Mouse (Mus musculus) heart, embryonic 11.5 days (tissue): Measurements from ENCODE around the gene 1600014C10Rik. TPM values are rescaled to one million over a fixed set of nuclear protein-coding genes. Genes with fewer than 3 reads are reported as not detected.

Source experiments
- ATAC-seq: fragments of 200-750 bp; cut with Nextera tagmentation; replicated peaks from 2 replicates; pipeline ENCODE4 v1.8.0; 2017; ENCODE audit warnings: moderate library complexity; ENCODE audit not compliant: insufficient number of reproducible peaks, low FRiP score, low TSS enrichment
- H3K27ac ChIP-seq: fragments of 300-500 bp; sonication (generic); 2 replicates; pipeline ENCODE4 v1.5.1; 2014; ENCODE audit warnings: mild to moderate bottlenecking, low read depth, low read length
- H3K27me3 ChIP-seq: fragments of 300-500 bp; sonication (generic); 2 replicates; pipeline ENCODE4 v1.6.1; 2014; ENCODE audit warnings: mild to moderate bottlenecking, low read length, mixed read lengths; ENCODE audit not compliant: control insufficient read depth, insufficient read depth
- H3K36me3 ChIP-seq: fragments of 300-500 bp; sonication (generic); 2 replicates; pipeline ENCODE4 v1.6.1; 2014; ENCODE audit warnings: mild to moderate bottlenecking, low read length, moderate library complexity, mixed read lengths; ENCODE audit not compliant: control insufficient read depth, insufficient read depth
- H3K4me1 ChIP-seq: fragments of 300-500 bp; sonication (generic); 2 replicates; pipeline ENCODE4 v1.6.1; 2014; ENCODE audit warnings: low read length; ENCODE audit not compliant: control insufficient read depth, insufficient read depth
- H3K4me2 ChIP-seq: fragments of 300-500 bp; sonication (generic); 2 replicates; pipeline ENCODE4 v1.6.1; 2014; ENCODE audit warnings: mild to moderate bottlenecking, moderate library complexity
- H3K4me3 ChIP-seq: fragments of 300-500 bp; sonication (generic); 2 replicates; pipeline ENCODE4 v1.5.1; 2014; ENCODE audit warnings: low read depth, low read length
- H3K9ac ChIP-seq: fragments of 300-500 bp; sonication (generic); 2 replicates; pipeline ENCODE4 v1.6.1; 2014; ENCODE audit warnings: mild to moderate bottlenecking, low read depth, low read length, moderate library complexity
- H3K9me3 ChIP-seq: fragments of 300-500 bp; sonication (generic); replicated peaks from 2 replicates; pipeline ENCODE4 v1.6.1; 2016; ENCODE audit warnings: low read length; ENCODE audit not compliant: control insufficient read depth
- WGBS: fragments of 180-500 bp; shearing (Covaris S2); extraction: QIAGEN DNeasy Blood & Tissue Kit; methylation state at CpG from one replicate; pipeline ENCODE4 v1.1.7; 2014; ENCODE audit not compliant: insufficient replicate concordance; 5-methylcytosine and 5-hydroxymethylcytosine counted together
- polyA plus RNA-seq: library from polyadenylated mRNA; unstranded; fragments of >200 nt; fragmentation: Nextera tagmentation; extraction: Ambion mirVana; gene quantifications from 2 replicates; pipeline ENCODE4 v1.2.1, GENCODE M21; 2014

1600014C10Rik gene
- polyA plus RNA-seq, 1 experiment from 2014 or later: 13.2 TPM

DNA sequence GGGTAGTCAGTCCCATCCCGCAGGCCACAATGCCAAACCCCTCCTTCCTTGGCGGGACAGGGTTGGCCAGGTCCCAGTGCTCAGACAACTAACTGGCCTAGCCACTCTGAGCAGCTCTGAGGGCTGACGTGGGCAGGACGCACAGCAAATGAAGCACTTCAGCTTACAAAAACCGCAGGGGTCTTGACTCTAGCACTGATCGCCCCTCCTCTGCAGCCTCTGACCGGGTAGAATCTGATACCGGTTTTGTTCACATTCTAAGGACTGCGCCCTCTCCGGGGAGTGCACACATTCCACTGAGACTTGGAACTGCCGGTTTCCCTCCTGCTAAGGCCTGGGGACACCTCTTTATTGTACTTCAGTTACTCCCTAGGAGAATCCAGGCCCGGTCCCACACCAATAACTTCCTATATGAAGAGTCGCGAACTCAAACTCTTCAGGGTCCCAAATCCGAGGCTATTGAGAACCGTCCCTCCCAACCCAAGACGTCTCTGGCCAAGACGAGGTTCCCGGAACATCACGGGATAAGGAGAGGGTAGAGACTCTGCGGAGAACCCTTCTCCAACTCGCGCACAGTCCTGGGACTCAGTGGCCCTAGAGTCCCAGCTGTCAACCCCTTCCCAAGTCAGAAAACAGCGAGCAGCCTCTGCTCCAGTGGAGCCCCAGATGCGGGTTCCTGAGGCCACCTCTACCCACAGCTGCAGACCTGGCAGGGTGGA lies 44.3 kb downstream of the 1600014C10Rik start:
- peak; percentile 53 for ATAC-seq
- H3K27me3 ChIP-seq: peaks cover 6% of the 10 kb centered on the region; the same call in 1 of the 2 replicates
- H3K27ac ChIP-seq: peak overlapping the region; percentile 16; the same call in 1 of the 2 replicates
- peak overlapping the region; percentile 67 for H3K9ac ChIP-seq
- H3K4me3 ChIP-seq: peak overlapping the region; percentile 58
- H3K36me3 ChIP-seq: no peaks in the 10 kb centered on the region
- no peaks in the 10 kb centered on the region for H3K9me3 ChIP-seq
- H3K4me2 ChIP-seq: peak overlapping the region; percentile 82
- WGBS: under 1% methylated on average over 25 of the region's 25 CpGs
- peaks cover 10% of the 10 kb centered on the region for H3K4me1 ChIP-seq

DNA sequence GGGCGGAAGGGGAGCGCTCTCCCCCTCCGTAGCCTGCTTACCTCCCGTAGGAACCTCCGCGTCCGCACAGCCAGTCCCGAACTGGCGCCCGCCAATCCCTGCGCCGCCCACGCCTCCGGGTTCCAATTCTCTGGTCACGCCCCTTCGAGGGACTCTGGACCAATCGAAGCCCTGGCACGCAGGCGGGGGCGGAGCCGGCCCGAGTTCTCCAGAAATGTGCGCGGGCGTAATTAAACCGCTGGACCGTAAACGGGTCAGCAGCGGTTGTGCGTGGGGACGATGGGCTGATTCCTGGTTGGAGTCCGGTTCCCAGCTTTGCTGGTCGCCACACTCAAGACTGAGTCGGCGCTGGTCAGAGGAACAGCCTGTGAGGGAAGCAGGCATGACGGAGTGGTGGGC lies 44.9 kb downstream of the 1600014C10Rik start, which contains the start of gene Plekhf1:
Gene Plekhf1, minus strand, starts transcription at position 117 of the 399 bp plus-strand sequence.
- peak within 1 kb of the TSS; percentile 82 for H3K4me2 ChIP-seq
- H3K27ac ChIP-seq: peak within 1 kb of the TSS; percentile 16; the same call in 1 of the 2 replicates
- WGBS: under 1% methylated on average over 36 of the region's 36 CpGs
- ATAC-seq: peak; percentile 89
- H3K4me3 ChIP-seq: peak within 1 kb of the TSS; percentile 58
- no peaks in the 10 kb centered on the region for H3K9me3 ChIP-seq
- no peaks in the 10 kb centered on the region for H3K36me3 ChIP-seq
- peaks cover 6% of the 10 kb centered on the region; the same call in 1 of the 2 replicates for H3K27me3 ChIP-seq
- H3K4me1 ChIP-seq: peaks cover 10% of the 10 kb centered on the region
- H3K9ac ChIP-seq: peak within 1 kb of the TSS; percentile 67

DNA sequence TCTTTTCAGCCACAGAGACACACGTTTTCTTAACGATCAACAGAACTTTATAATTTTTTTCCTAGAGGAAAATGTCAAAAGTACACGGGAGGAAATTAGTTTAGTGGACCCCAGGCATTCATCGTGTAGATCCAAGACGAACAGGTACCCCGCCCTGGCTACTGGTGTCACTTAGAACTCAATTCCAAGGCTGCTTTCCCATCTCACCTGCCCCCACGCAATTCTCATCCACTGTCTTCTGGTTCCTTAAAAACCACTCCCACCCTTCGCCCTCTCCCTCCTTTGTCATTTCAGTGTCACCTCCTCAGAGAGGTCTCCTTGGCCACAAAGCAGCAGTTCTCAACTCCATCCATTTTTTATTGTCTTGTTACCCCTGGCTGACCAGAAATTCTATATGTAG lies 45.3 kb downstream of the 1600014C10Rik start:
- peak overlapping the region; percentile 82 for H3K4me2 ChIP-seq
- H3K36me3 ChIP-seq: no peaks in the 10 kb centered on the region
- no peak overlapping the region for H3K27ac ChIP-seq
- H3K4me3 ChIP-seq: peak overlapping the region; percentile 58
- WGBS: 14% methylated on average over 8 of the region's 8 CpGs
- H3K27me3 ChIP-seq: peaks cover 6% of the 10 kb centered on the region; the same call in 1 of the 2 replicates
- H3K9ac ChIP-seq: no peak overlapping the region
- peaks cover 10% of the 10 kb centered on the region for H3K4me1 ChIP-seq
- no peak for ATAC-seq
- no peaks in the 10 kb centered on the region for H3K9me3 ChIP-seq

DNA sequence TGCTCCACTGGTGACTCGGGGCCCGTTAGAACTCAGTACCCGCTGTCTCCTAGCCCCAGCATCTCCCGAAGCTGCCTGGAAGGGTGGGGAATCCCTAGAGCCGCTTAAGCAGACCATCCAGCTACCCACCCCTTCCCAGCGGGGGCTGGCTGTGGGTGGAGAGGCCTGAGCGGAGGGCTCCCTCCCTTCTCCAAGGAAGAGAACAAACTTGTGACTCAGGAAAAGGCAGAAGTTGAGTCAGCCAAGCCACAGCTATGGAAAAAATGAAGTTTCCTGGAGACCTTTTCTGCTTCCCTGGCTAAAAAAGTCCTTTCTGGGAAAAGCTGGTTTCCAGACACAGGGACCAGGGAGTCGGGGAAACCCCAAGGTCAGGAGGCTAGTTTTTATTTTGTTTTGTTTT lies 47.3 kb downstream of the 1600014C10Rik start:
- H3K9me3 ChIP-seq: no peaks in the 10 kb centered on the region
- peaks cover 6% of the 10 kb centered on the region; the same call in 1 of the 2 replicates for H3K27me3 ChIP-seq
- WGBS: 10% methylated on average over 8 of the region's 8 CpGs
- H3K27ac ChIP-seq: no peak overlapping the region
- H3K4me2 ChIP-seq: no peak overlapping the region; the same call in 1 of the 2 replicates
- no peak overlapping the region for H3K4me3 ChIP-seq
- H3K36me3 ChIP-seq: no peaks in the 10 kb centered on the region
- no peak for ATAC-seq
- no peak overlapping the region for H3K9ac ChIP-seq
- H3K4me1 ChIP-seq: peaks cover 6% of the 10 kb centered on the region; the same call in 1 of the 2 replicates

DNA sequence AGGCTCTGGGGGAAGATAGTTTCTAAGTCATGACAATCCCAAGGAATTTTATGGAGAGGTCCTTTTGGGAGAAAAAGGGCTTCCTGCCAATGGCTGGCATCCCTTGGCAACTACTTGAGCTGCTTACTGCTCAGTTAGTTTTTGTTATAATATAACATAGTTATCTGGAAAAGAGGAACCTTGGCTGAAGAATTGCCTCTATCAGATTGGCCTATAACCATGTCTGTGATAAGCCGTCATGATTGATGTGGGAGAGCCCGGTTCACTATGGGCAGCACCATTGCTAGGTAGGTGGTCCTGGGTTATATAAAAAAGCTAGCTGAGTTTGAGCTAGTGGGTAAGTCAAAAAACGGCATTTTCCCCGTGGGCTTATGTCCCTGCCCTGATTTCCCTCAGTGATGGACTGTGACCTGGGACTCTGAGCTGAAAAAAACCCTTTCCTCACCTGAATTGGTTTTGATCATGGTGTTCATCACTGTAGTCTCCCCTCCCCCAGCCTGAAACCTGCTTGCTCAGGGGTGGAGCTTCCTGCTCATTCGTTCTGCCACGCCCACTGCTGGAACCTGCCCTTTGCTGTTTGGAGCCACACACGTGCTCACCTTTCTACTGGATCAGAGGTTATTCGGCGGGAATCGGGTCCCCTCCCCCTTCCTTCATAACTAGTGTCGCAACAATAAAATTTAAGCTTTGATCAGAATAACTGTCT lies 53.5 kb downstream of the 1600014C10Rik start:
- no peak for ATAC-seq
- Histone ChIP-seq H3K36me3 (no peaks in the 10 kb centered on the region), H3K4me1 (no peaks in the 10 kb centered on the region), H3K9me3 (no peaks in the 10 kb centered on the region), H3K27ac (no peak overlapping the region), H3K27me3 (no peaks in the 10 kb centered on the region), H3K9ac (no peak overlapping the region), H3K4me2 (no peak overlapping the region), H3K4me3 (no peak overlapping the region)
- 40% methylated on average over 11 of the region's 11 CpGs for WGBS

DNA sequence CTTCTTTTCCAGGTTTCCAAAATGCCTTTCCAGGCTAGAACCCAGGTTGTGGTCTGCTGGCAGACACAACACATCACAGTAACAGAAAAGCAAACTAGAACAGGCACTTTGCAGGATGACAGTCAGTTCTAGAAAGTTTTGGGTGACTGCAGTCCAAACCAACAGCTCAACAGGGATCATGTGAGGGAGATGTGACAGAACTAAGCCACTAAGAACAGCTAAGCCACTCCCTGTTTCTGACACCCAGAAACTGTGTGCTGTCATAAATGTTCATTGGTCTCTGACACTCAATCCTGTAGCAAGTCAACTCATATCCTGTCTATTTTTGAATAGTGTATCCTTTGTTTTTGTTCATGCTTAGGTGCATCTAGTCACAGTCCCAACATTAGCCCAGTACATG lies 54.1 kb downstream of the 1600014C10Rik start:
- Histone ChIP-seq H3K4me1 (no peaks in the 10 kb centered on the region), H3K4me2 (no peak overlapping the region), H3K27me3 (no peaks in the 10 kb centered on the region), H3K9ac (no peak overlapping the region), H3K27ac (no peak overlapping the region), H3K9me3 (no peaks in the 10 kb centered on the region), H3K4me3 (no peak overlapping the region), H3K36me3 (no peaks in the 10 kb centered on the region)
- ATAC-seq: no peak

DNA sequence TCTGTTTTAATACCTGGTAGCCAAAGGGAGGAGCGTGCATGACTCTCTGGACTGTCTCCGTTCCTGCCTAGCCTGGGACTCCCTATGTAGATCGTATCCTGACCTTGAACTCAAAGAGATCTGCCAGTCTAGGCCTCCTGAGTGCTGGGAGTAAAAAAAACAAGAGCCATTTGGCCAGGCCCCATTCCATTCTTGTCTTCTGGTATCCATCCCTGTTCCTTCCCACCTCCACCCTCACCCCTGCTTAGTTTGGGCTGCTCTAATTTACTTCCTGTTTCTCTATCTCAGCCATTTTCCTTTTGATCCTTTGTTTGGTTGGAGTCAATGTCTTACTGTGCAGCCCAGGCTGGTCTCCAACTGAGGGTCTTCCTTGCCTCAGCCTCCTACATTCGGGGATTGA lies 59.4 kb downstream of the 1600014C10Rik start:
- no peaks in the 10 kb centered on the region for H3K4me1 ChIP-seq
- H3K9ac ChIP-seq: no peak overlapping the region
- H3K4me2 ChIP-seq: no peak overlapping the region
- no peak overlapping the region for H3K4me3 ChIP-seq
- 63% methylated on average over 4 of the region's 4 CpGs for WGBS
- H3K36me3 ChIP-seq: no peaks in the 10 kb centered on the region
- H3K27ac ChIP-seq: no peak overlapping the region
- H3K27me3 ChIP-seq: no peaks in the 10 kb centered on the region
- ATAC-seq: no peak
- no peaks in the 10 kb centered on the region for H3K9me3 ChIP-seq
